Mouse (Mus musculus) kidney, postnatal 0 days (tissue): Measurements from ENCODE around the gene Olfr816. TPM values are rescaled to one million over a fixed set of nuclear protein-coding genes. Genes with fewer than 3 reads are reported as not detected.
"Not testable (repeated sequence)": the region's sequence is repeated elsewhere in the genome, so short reads cannot be mapped to it uniquely, and the experiment has no call there.

ENCODE experiments used
- ATAC-seq: fragments of 200-750 bp; cut with Nextera tagmentation; replicated peaks from 2 replicates; pipeline ENCODE4 v1.8.0; 2017; ENCODE audit warnings: low read depth, moderate number of reproducible peaks, moderate TSS enrichment, moderate library complexity; ENCODE audit not compliant: low FRiP score
- DNase-seq: peaks from one replicate; pipeline ENCODE4 v3.0.0-alpha.2; 2016; ENCODE audit warnings: low spot score
- H3K27ac ChIP-seq: fragments of 300-500 bp; sonication (generic); 2 replicates; pipeline ENCODE4 v1.5.1; 2014; ENCODE audit warnings: mild to moderate bottlenecking
- H3K27me3 ChIP-seq: fragments of 300-500 bp; sonication (generic); 2 replicates; pipeline ENCODE4 v1.6.1; 2014; ENCODE audit warnings: low read length, mixed read lengths; ENCODE audit not compliant: insufficient read depth
- H3K36me3 ChIP-seq: fragments of 300-500 bp; sonication (generic); 2 replicates; pipeline ENCODE4 v1.6.1; 2014; ENCODE audit warnings: low read length, mixed read lengths; ENCODE audit not compliant: insufficient read depth
- H3K4me1 ChIP-seq: fragments of 300-500 bp; sonication (generic); replicated peaks from 2 replicates; pipeline ENCODE4 v1.6.1; 2014; ENCODE audit warnings: antibody characterized with exemption, low read length, mixed read lengths; ENCODE audit not compliant: insufficient read depth
- H3K4me2 ChIP-seq: fragments of 300-500 bp; sonication (generic); 2 replicates; pipeline ENCODE4 v1.6.1; 2014; ENCODE audit warnings: mild to moderate bottlenecking, low read length, moderate library complexity, mixed read lengths
- H3K4me3 ChIP-seq: fragments of 300-500 bp; sonication (generic); replicated peaks from 2 replicates; pipeline ENCODE4 v1.5.1; 2014; ENCODE audit warnings: low read depth, low read length
- H3K9ac ChIP-seq: fragments of 300-500 bp; sonication (generic); 2 replicates; pipeline ENCODE4 v1.6.1; 2014; ENCODE audit warnings: low read depth, low read length
- H3K9me3 ChIP-seq: fragments of 300-500 bp; sonication (generic); replicated peaks from 2 replicates; pipeline ENCODE4 v1.6.1; 2016; ENCODE audit warnings: low read length, inconsistent platforms, mixed read lengths
- CTCF ChIP-seq: IDR thresholded peaks from 2 replicates; pipeline ENCODE4 v1.5.1; 2016; ENCODE audit warnings: antibody characterized with exemption, low read depth, mild to moderate bottlenecking, moderate library complexity
- WGBS: fragments of 180-500 bp; shearing (Covaris S2); extraction: QIAGEN DNeasy Blood & Tissue Kit; methylation state at CpG from one replicate; pipeline ENCODE4 v1.1.7; 2014; 5-methylcytosine and 5-hydroxymethylcytosine counted together
- polyA plus RNA-seq: library from polyadenylated mRNA; unstranded; fragments of >200 nt; fragmentation: Nextera tagmentation; extraction: Ambion mirVana; gene quantifications from 2 replicates; pipeline ENCODE4 v1.2.1, GENCODE M21; 2015

Gene Olfr816
- not detected in 2 replicates for polyA plus RNA-seq

DNA sequence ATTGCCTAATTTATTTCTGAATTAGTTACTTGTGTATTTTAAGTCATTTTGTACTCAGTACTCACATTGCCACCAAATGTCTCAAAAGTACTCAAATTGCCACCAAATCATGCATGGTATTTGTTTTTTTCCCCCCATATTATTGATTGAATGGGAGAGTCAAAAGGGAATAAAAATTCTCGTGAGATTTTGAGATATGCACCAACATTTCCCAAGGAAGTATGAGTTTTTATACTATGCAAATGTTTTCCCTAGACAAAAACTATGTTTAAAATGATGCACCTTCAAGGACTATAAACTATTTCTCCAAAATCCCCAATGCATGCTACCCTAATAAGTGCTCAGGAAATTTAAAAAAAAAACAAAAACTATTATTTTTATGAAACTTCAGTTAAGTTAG, at the start of gene Olfr816:
Gene Olfr816, minus strand, starts transcription at position 101 of the 400 bp plus-strand sequence.
- ATAC-seq (no peak), DNase-seq (no peak)
- no peak for TF ChIP-seq CTCF
- H3K9ac ChIP-seq = no peak within 1 kb of the TSS
- no peaks in the 10 kb centered on the region for H3K4me1 ChIP-seq
- H3K4me3 ChIP-seq = no peak within 1 kb of the TSS
- H3K36me3 ChIP-seq = no peaks in the 10 kb centered on the region
- H3K9me3 ChIP-seq = no peaks in the 10 kb centered on the region
- no peak within 1 kb of the TSS for H3K27ac ChIP-seq
- H3K4me2 ChIP-seq = no peak within 1 kb of the TSS
- WGBS = 56% methylated on average over 1 of the region's 1 CpGs
- H3K27me3 ChIP-seq = no peaks in the 10 kb centered on the region

DNA sequence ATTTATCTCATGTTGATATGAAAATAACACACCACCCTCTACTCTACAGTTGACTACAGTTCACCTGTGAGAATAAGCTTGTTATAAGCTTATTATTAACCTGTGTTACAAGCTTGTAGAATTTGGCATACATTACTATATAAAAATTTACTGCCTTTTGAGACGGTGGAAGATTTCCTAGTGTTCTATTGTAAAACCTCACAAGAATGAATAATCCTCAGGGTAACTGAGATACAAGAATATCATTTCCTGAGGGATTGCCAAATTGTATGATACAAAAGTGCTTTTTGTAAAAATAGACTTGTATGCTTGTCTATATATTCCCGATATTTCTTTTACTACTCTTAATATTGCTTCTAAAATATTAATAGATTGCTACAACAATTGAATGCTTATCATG, 33.6 kb upstream of the Olfr816 start, which contains the start of gene Olfr818:
Gene Olfr818, minus strand, starts transcription at position 101 of the 400 bp plus-strand sequence.
- 88% methylated on average over 2 of the region's 2 CpGs for WGBS
- no peak for ATAC-seq
- no peak for TF ChIP-seq CTCF

DNA sequence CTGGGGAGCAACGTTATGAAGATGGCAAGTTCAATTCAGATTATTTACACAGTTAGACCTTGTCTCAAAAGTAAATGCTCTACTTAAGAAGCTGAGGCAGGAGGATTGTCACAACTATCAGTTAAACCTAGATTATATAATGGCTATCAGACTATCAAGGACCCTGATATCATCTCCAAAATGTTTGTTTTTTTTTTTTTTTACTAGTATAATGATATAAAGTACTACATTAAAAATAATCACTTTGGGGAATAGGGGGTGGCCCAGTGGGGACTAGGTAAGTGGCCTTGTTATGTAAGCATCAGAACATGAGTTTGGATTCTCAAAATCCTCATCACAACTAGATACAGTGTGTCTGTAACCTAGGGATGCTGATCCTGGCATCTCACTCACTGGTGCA, 9.6 kb downstream of the Olfr816 start, which contains the start of gene Olfr815:
Gene Olfr815, minus strand, starts transcription at position 101 of the 400 bp plus-strand sequence.
- H3K9ac ChIP-seq, H3K36me3 ChIP-seq, ATAC-seq, H3K9me3 ChIP-seq, H3K27me3 ChIP-seq, H3K4me3 ChIP-seq, H3K4me1 ChIP-seq, H3K4me2 ChIP-seq, DNase-seq, H3K27ac ChIP-seq: not testable (repeated sequence)
- no CpG with 5 or more reads among the region's 1 CpGs for WGBS

More for the DNA sequence above, 33.6 kb upstream of the Olfr816 start, which contains the start of gene Olfr818:
- Histone ChIP-seq H3K4me2 (no peak within 1 kb of the TSS), H3K9me3 (no peaks in the 10 kb centered on the region), H3K4me1 (no peaks in the 10 kb centered on the region), H3K36me3 (no peaks in the 10 kb centered on the region), H3K4me3 (no peak within 1 kb of the TSS), H3K27me3 (no peaks in the 10 kb centered on the region), H3K27ac (no peak within 1 kb of the TSS), H3K9ac (no peak within 1 kb of the TSS)
- DNase-seq = no peak

DNA sequence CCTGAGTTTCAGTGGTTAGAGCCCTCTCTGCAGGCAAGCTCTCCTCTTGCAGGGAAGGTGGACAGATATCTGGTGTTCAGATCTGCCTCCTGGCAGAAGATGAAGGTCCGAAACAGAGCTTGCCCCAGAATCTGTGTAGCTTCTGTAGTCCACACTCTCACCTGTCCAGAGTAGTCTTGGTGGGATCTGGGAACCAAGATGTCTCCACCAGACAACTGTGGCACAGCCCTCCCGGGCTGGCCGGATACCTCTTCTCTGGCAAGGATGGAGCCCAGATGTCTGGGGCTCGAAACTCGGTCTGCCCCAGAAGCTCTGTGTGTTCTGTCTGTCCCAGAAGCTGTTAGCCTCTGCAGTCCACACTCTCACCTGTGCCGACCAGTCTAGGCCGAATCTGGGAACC, 29.5 kb downstream of the Olfr816 start:
- H3K4me3 ChIP-seq = no peak overlapping the region
- no peaks in the 10 kb centered on the region for H3K27me3 ChIP-seq
- no peaks in the 10 kb centered on the region for H3K36me3 ChIP-seq
- TF ChIP-seq CTCF = no peak
- H3K4me2 ChIP-seq = no peak overlapping the region
- no peak overlapping the region for H3K9ac ChIP-seq
- H3K27ac ChIP-seq = no peak overlapping the region
- H3K4me1 ChIP-seq = no peaks in the 10 kb centered on the region
- no peak for DNase-seq
- no peak for ATAC-seq
- WGBS = 79% methylated on average over 7 of the region's 7 CpGs
- H3K9me3 ChIP-seq = no peaks in the 10 kb centered on the region

DNA sequence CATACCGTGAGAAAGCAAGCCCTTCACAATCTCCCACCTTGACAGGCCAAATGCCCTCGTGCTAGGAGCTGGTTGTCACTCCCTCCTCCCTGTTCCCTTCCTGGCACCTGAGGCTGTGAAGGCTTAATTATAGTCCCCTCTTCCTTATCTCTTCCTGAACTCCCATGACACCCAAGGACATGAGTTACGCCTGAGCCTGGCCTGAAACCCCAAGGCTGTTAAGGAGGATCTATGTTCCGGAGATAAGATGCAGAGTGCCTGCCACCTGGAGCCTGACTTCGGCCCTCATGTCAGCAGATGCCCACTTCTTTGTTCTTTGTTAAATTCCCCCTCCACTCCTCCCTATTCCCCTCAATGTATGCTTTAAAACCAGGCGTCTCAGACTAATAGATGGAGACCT, 29.9 kb downstream of the Olfr816 start:
- H3K9me3 ChIP-seq, H3K4me3 ChIP-seq, H3K27me3 ChIP-seq, DNase-seq, H3K9ac ChIP-seq, H3K4me2 ChIP-seq, H3K27ac ChIP-seq, ATAC-seq, H3K4me1 ChIP-seq, H3K36me3 ChIP-seq: not testable (repeated sequence)
- 80% methylated on average over 6 of the region's 6 CpGs for WGBS

DNA sequence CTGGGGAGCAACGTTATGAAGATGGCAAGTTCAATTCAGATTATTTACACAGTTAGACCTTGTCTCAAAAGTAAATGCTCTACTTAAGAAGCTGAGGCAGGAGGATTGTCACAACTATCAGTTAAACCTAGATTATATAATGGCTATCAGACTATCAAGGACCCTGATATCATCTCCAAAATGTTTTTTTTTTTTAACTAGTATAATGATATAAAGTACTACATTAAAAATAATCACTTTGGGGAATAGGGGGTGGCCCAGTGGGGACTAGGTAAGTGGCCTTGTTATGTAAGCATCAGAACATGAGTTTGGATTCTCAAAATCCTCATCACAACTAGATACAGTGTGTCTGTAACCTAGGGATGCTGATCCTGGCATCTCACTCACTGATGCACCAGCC, 35.6 kb downstream of the Olfr816 start, which contains the start of gene Olfr814:
Gene Olfr814, minus strand, starts transcription at position 101 of the 400 bp plus-strand sequence.
- not testable (repeated sequence) for H3K4me2 ChIP-seq, H3K9ac ChIP-seq, DNase-seq, ATAC-seq, H3K27ac ChIP-seq, H3K36me3 ChIP-seq, H3K9me3 ChIP-seq, H3K4me3 ChIP-seq, H3K27me3 ChIP-seq, H3K4me1 ChIP-seq
- WGBS = no CpG with 5 or more reads among the region's 1 CpGs

Other genes starting within 250 kb of the Olfr816 start
- gene Olfr801, start 241.7 kb downstream of the Olfr816 start, polyA plus RNA-seq = not detected in 2 replicates
- not detected in 2 replicates for gene Olfr802, start 227.4 kb downstream of the Olfr816 start, polyA plus RNA-seq
- gene Olfr803, start 221.3 kb downstream of the Olfr816 start, polyA plus RNA-seq = not detected in 2 replicates
- gene Olfr804, start 212.4 kb downstream of the Olfr816 start, polyA plus RNA-seq = not detected in 2 replicates
- gene Olfr805, start 186.2 kb downstream of the Olfr816 start, polyA plus RNA-seq = not detected in 2 replicates
- gene Olfr806, start 173.7 kb downstream of the Olfr816 start, polyA plus RNA-seq = not detected in 2 replicates
- not detected in 2 replicates for gene Olfr807, start 157.8 kb downstream of the Olfr816 start, polyA plus RNA-seq
- gene Olfr808, start 150.1 kb downstream of the Olfr816 start, polyA plus RNA-seq = not detected in 2 replicates
- gene Olfr809, start 141.0 kb downstream of the Olfr816 start, polyA plus RNA-seq = not detected in 2 replicates
- gene Olfr810, start 120.7 kb downstream of the Olfr816 start, polyA plus RNA-seq = not detected in 2 replicates
- gene Olfr811, start 111.2 kb downstream of the Olfr816 start, polyA plus RNA-seq = not detected in 2 replicates
- not detected in 2 replicates for gene Olfr812, start 69.5 kb downstream of the Olfr816 start, polyA plus RNA-seq
- not detected in 2 replicates for gene Olfr813, start 60.2 kb downstream of the Olfr816 start, polyA plus RNA-seq
- gene Olfr814, start 35.7 kb downstream of the Olfr816 start, polyA plus RNA-seq = not detected in 2 replicates
- not detected in 2 replicates for gene Olfr815, start 9.7 kb downstream of the Olfr816 start, polyA plus RNA-seq
- not detected in 2 replicates for gene Olfr818, start 33.5 kb upstream of the Olfr816 start, polyA plus RNA-seq
- not detected in 2 replicates for gene Olfr819, start 51.7 kb upstream of the Olfr816 start, polyA plus RNA-seq
- not detected in 2 replicates for gene Olfr247, start 60.5 kb upstream of the Olfr816 start, polyA plus RNA-seq
- gene Gm10310, start 69.5 kb upstream of the Olfr816 start, polyA plus RNA-seq = not detected in 2 replicates
- not detected in 2 replicates for gene Olfr820, start 97.0 kb upstream of the Olfr816 start, polyA plus RNA-seq
- not detected in 2 replicates for gene Olfr821, start 114.8 kb upstream of the Olfr816 start, polyA plus RNA-seq
- gene Olfr822, start 155.6 kb upstream of the Olfr816 start, polyA plus RNA-seq = not detected in 2 replicates
- not detected in 2 replicates for gene Olfr823, start 199.8 kb upstream of the Olfr816 start, polyA plus RNA-seq
- gene Olfr824, start 214.4 kb upstream of the Olfr816 start, polyA plus RNA-seq = not detected in 2 replicates